Mouse (Mus musculus) G1E (cell line): ENCODE results near the gene Rbms1. TPM values are rescaled to one million over a fixed set of nuclear protein-coding genes. Genes with fewer than 3 reads are reported as not detected.
A peak's percentile ranks its signal among the peaks of the same experiment; 100 is the strongest.

Source experiments
- ATAC-seq: 2 replicates; pipeline ENCODE4 v1.8.0; 2016; ENCODE audit warnings: mild to moderate bottlenecking; ENCODE audit not compliant: insufficient number of reproducible peaks, poor library complexity, low FRiP score, severe bottlenecking; ENCODE audit errors: extremely low read depth
- DNase-seq: peaks from one replicate; pipeline ENCODE4 v3.0.0; 2012; ENCODE audit warnings: low spot score
- H3K27me3 ChIP-seq: 2 replicates; pipeline ENCODE4 v1.6.1; 2012; ENCODE audit warnings: mild to moderate bottlenecking, low read length, inconsistent platforms; ENCODE audit not compliant: insufficient read depth
- H3K36me3 ChIP-seq: replicated peaks from 2 replicates; pipeline ENCODE3; 2012; ENCODE audit warnings: mild to moderate bottlenecking, inconsistent platforms
- H3K4me1 ChIP-seq: 2 replicates; pipeline ENCODE4 v1.6.1; 2012; ENCODE audit warnings: low read depth, low read length, inconsistent platforms, mixed read lengths; ENCODE audit not compliant: insufficient read depth
- H3K4me3 ChIP-seq: 2 replicates; pipeline ENCODE4 v1.5.1; 2012; ENCODE audit warnings: low read depth, mild to moderate bottlenecking, inconsistent platforms, low read length, moderate library complexity, mixed read lengths
- H3K9me3 ChIP-seq: replicated peaks from 2 replicates; pipeline ENCODE4 v1.6.1; 2012; ENCODE audit warnings: inconsistent platforms
- CTCF ChIP-seq: IDR thresholded peaks from 2 replicates; pipeline ENCODE4 v1.5.1; 2012; ENCODE audit warnings: low read depth, low read length, inconsistent platforms, mixed read lengths
- GATA1 ChIP-seq: IDR thresholded peaks from 2 replicates; pipeline ENCODE4 v1.6.1; 2012; ENCODE audit warnings: borderline replicate concordance, low read length, inconsistent platforms, mixed read lengths
- GATA2 ChIP-seq: IDR thresholded peaks from 2 replicates; pipeline ENCODE4 v1.6.1; 2012; ENCODE audit warnings: low read depth, low read length, inconsistent platforms, borderline replicate concordance
- POLR2AphosphoS5 ChIP-seq: IDR thresholded peaks from 2 replicates; pipeline ENCODE4 v1.6.1; 2012; ENCODE audit warnings: low read depth, low read length, inconsistent platforms; ENCODE audit not compliant: insufficient replicate concordance
- TAL1 ChIP-seq: conservative IDR thresholded peaks from 2 replicates; pipeline ENCODE4 v1.6.1; 2012; ENCODE audit warnings: low read depth, low read length, inconsistent platforms, mixed read lengths
- polyA plus RNA-seq: library from polyadenylated mRNA; stranded (reverse); fragments of >175 nt; gene quantifications from 2 replicates; pipeline ENCODE4 v1.2.3, GENCODE M21; 2012
- total RNA-seq, 2 experiments: library from RNA; stranded (forward) in 1 of 2; stranded (reverse) in 1 of 2; fragments of 200-1000 nt in 1 of 2; fragments of >200 nt in 1 of 2; fragmentation: Nextera tagmentation in 1 of 2; gene quantifications; 2 replicates each; pipeline ENCODE4 v1.2.3; 2014 to 2017

Rbms1 gene
- total and polyA plus RNA-seq, 3 experiments = 61.7 to 109 (median 99.6) TPM

- no peak for TF ChIP-seq POLR2AphosphoS5
- no peak for TF ChIP-seq CTCF
- TF ChIP-seq GATA2 = no peak
- TF ChIP-seq GATA1 = no peak
- TF ChIP-seq TAL1 = no peak
- H3K9me3 ChIP-seq = no peaks in the 10 kb centered on the region
- H3K4me3 ChIP-seq = no peak overlapping the region
- no peaks in the 10 kb centered on the region for H3K27me3 ChIP-seq
- DNase-seq (no peak), ATAC-seq (no peak)
- peaks cover 63% of the 10 kb centered on the region for H3K4me1 ChIP-seq
- H3K36me3 ChIP-seq = peaks cover 59% of the 10 kb centered on the region
Observed at GRCm38 (mm10) chr2:60828908-60829462, 134.0 kb downstream of the Rbms1 start.

- DNase-seq (no peak), ATAC-seq (no peak)
- TF ChIP-seq GATA1 (no peak), GATA2 (no peak), TAL1 (no peak), POLR2AphosphoS5 (no peak), CTCF (no peak)
- Histone ChIP-seq H3K36me3 (peaks cover 53% of the 10 kb centered on the region), H3K27me3 (no peaks in the 10 kb centered on the region), H3K9me3 (no peaks in the 10 kb centered on the region), H3K4me3 (no peak overlapping the region; the same call in 1 of the 2 replicates), H3K4me1 (peaks cover 68% of the 10 kb centered on the region)
Observed at GRCm38 (mm10) chr2:60827152-60827428, 135.9 kb downstream of the Rbms1 start.

- no peaks in the 10 kb centered on the region for H3K27me3 ChIP-seq
- TF ChIP-seq TAL1 (no peak), POLR2AphosphoS5 (no peak)
- peaks cover 73% of the 10 kb centered on the region for H3K4me1 ChIP-seq
- H3K9me3 ChIP-seq = no peaks in the 10 kb centered on the region
- DNase-seq = no peak
- no peak overlapping the region; the same call in 1 of the 2 replicates for H3K4me3 ChIP-seq
- no peak for ATAC-seq
- peaks cover 52% of the 10 kb centered on the region for H3K36me3 ChIP-seq
Observed at GRCm38 (mm10) chr2:60826406-60827151, 136.4 kb downstream of the Rbms1 start.

GRCm38 (mm10) chr2:60825690-60826089, 137.3 kb downstream of the Rbms1 start:
- H3K4me3 ChIP-seq = no peak overlapping the region; the same call in 1 of the 2 replicates
- peak; percentile 93 for ATAC-seq

GRCm38 (mm10) chr2:60821635-60822034, 141.4 kb downstream of the Rbms1 start:
- H3K4me1 ChIP-seq = peaks cover 63% of the 10 kb centered on the region
- no peaks in the 10 kb centered on the region for H3K9me3 ChIP-seq
- no peaks in the 10 kb centered on the region for H3K27me3 ChIP-seq
- TF ChIP-seq GATA1 = no peak
- TF ChIP-seq GATA2 = no peak
- no peak for TF ChIP-seq CTCF
- TF ChIP-seq POLR2AphosphoS5 = no peak
- no peak for TF ChIP-seq TAL1
- ATAC-seq (no peak), DNase-seq (no peak)
- peaks cover 35% of the 10 kb centered on the region for H3K36me3 ChIP-seq
- H3K4me3 ChIP-seq = no peak overlapping the region

More at GRCm38 (mm10) chr2:60825690-60826089, 137.3 kb downstream of the Rbms1 start:
- Histone ChIP-seq H3K9me3 (no peaks in the 10 kb centered on the region), H3K4me1 (peaks cover 71% of the 10 kb centered on the region), H3K27me3 (no peaks in the 10 kb centered on the region), H3K36me3 (peaks cover 48% of the 10 kb centered on the region)
- DNase-seq = peak; percentile 60
- TF ChIP-seq POLR2AphosphoS5 = no peak
- TF ChIP-seq TAL1 = no peak
- no peak for TF ChIP-seq CTCF
- no peak for TF ChIP-seq GATA2
- no peak for TF ChIP-seq GATA1

- Histone ChIP-seq H3K36me3 (peaks cover 34% of the 10 kb centered on the region), H3K9me3 (no peaks in the 10 kb centered on the region), H3K4me1 (peaks cover 55% of the 10 kb centered on the region), H3K4me3 (no peak overlapping the region), H3K27me3 (no peaks in the 10 kb centered on the region)
- no peak for DNase-seq
- no peak for ATAC-seq
- TF ChIP-seq TAL1 (no peak), GATA2 (no peak), POLR2AphosphoS5 (no peak), GATA1 (no peak), CTCF (no peak)
Observed at GRCm38 (mm10) chr2:60818632-60819031, 144.4 kb downstream of the Rbms1 start.
